Mouse (Mus musculus): ENCODE data around the gene Hsd17b2. TPM values are rescaled to one million over a fixed set of nuclear protein-coding genes. Genes with fewer than 3 reads are reported as not detected.

The Hsd17b2 gene
- polyA plus RNA-seq, 2 experiments from 2014 or later: 0.81 TPM; not detected in 1

DNA sequence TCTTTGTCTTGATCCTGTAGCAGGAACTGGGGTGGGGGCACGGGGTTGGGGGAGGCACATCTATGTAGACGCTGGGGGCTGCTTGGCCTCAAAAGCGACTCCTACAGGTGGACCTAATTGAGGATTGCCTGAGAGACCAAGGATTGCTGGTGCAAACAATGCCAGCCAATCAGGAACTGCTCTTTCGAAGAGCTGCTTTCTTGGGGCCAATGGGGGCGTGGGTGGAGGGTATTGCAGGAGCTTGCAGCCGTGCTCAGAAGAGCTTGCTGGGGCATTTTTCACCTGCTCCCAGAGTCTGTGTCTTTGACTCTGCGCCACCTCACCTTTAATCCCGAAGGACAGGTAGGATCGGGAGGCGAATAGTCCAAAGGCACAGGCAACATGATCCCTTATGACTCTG lies 73.9 kb downstream of the Hsd17b2 start:
- no peak for ATAC-seq

DNA sequence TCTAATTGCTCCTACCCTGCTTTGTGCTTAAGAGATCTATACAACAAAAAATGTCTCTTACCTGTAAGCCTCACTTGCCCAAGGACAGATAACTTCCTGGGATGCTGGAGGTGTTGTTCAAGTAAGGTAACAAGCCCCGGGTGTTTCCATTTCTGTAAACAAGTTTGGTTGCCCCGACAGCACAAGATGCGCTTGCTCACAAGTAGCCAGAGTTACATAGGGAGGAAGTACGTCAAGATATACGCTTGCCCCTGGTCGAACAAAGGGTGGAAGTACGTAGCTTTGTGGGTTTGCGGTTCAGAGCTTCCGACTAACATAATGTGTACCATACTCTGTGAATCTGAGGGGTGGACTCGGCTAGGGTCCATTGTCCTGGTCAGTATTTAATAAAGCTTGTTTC lies 74.4 kb downstream of the Hsd17b2 start:
- ATAC-seq: peak; percentile 71

DNA sequence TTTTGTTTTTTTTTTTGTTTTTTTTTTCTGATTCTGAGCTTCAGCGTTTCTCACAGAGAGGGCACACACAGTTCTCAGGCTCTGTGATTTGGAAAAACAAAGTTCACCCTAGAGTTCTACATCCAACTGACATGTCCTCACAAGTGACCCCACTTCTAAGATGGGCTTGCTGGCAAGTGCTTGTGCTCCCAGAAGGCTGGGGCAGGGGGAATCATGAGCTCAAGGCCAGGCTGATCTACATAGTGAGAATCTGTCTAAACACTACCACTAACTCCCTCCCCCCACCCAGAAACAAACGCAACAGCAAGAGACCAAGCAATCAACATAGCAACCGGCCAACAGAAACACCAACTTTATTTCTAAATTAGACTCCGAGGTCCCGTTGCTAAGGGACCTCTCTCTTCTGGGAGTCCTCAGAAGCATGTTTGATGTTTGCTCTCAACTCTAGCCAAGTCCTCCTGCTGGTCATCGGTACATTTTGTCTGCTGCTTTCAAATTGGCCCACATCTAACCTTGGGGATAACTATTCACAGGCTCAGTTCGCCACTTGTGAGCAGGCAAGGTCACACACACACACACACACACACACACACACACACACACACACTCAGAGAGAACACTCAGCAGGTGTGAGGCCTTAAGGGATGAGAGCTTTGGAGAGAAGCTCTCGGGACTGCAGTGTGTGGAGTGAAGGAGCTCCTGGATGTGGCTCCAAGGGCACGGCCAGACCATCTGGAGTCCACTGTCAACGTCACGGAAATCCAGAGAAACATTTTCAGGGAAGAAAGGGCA lies 77.0 kb downstream of the Hsd17b2 start:
- ATAC-seq: no peak

DNA sequence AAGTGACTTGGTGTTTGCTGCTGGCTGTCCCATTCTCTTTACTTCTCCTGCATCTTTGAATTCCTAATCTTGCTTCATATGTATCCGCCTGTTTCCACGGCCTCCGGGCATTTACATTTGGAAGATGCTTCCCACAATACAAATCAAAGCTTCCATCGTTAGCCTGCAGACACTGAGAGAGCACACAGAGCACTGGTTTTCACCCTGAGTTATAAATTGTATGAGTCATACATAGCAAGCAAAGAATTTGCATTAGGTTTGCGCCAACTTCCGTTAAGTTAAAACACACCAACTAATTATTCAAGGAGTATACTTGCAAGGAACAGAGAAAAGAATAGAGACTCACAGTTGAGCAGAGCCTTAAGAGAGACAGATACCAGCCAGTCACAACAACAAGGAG lies 77.6 kb downstream of the Hsd17b2 start:
- peak; percentile 40 for ATAC-seq

DNA sequence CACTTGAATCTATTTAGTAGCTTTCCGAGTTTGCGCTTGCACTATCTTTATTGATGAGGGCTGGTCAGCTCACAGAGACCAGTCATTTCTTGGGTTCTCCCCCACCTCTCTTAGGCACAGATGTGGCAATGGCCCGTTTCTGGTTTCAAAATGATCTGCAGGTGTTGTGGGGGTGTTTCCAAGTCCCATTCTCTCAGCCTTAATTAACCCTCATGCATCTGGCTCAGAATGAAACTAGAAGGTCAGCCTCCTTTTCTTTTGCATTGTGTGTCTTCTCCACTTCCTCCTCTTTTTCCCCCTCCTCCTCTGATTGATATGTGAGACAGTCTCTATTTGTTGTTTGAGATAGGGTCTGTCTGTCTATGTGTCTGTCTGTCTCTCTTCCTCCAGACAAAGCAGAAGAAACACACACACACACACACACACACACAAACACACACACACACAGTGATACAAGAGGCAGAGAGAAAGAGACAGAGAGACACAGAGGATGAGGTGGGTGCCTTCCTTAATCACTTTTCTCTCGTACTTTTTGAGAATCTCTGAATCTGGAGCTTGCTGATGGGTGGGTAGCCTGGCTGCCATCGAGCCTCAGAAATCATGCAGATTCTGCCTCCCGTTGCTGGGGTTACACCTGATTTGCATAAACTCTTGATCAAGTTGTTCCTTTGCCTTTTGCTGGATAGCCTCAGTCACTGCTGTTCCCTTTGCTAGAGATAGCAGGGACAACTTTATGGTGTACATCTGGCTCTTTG lies 79.8 kb downstream of the Hsd17b2 start:
- ATAC-seq: peak; percentile 70

DNA sequence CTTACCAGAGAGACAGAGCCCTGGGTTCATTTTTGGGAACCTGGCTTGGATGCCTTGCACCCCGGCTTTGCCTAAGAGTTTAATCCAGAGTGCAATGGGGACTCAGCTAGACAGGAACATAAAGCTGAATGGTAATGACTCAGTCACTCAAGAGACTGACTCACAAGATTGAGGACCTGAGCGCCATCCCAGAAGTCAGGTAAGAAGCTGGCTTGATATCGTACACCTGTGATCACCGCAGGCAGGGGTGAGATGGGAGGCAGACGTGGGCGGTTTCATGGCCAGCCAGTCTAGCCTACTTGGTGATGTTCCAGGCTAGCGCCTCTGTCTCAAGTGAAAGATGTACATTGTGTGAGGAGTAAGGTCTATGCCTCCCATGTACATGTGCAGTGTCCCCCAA lies 81.3 kb downstream of the Hsd17b2 start:
- ATAC-seq: no peak

DNA sequence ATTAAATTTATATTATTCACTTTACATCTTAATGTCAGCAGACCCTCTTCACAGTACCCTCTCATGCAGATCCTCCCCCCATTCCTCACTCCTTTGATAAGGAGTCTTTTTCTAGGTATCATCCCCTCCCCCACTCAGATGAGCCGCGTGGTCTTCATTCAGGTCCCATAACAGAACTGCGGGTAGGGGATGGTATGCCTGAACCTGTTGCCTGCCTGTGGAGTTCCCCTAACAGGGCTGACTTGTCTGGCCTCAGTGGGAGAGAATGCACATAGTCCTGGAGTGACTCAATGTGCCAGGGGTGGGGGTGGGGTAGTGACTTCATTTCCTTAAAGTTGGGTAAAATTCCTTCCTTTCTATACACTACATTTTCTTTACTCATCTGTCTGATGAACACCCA lies 84.7 kb downstream of the Hsd17b2 start:
- no peak for ATAC-seq

DNA sequence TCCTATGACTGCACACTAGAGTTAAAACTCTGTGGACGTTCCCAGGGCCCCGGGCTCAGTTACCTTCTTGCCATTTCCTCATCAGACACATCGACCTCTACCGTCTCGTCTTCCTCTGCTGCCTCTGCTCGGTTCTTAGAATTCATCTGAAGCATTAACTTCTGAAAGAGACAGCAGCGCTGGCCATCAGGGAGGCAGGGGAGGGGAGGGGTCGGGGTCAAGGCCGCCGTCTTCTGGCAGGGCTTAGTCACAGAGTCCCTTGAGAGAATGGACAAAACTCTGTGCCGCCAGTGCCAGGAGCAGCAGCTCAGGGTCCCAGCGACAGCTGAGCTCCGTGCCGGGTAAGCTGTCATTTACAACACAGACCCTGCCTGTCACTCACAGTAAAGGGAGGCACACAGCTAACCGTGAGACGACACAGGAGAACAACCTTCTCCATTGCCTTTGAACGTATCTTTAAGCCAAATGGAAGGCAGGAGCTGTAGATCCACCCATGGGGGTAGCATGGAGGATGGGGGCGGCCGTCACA lies 91.0 kb downstream of the Hsd17b2 start:
- ATAC-seq: no peak

DNA sequence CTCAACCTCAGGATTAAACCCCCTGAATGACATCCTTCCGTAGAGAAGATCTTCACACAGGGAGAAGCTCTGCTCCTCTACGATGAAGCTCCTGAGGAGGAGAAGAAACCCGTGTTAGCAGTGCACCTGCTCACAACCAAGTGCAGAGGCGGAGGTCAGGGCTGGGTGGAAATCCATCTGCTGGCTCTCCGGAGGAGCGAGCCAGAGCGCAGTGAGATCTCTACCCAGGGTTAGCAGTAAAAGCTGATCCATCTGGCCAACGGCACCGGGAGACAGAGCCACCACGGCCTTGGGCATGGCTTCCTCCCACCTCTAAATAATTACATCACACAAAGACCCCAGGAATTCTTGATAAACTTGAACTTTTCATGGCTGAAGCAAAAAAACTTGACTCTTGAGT lies 92.9 kb downstream of the Hsd17b2 start:
- no peak for ATAC-seq

DNA sequence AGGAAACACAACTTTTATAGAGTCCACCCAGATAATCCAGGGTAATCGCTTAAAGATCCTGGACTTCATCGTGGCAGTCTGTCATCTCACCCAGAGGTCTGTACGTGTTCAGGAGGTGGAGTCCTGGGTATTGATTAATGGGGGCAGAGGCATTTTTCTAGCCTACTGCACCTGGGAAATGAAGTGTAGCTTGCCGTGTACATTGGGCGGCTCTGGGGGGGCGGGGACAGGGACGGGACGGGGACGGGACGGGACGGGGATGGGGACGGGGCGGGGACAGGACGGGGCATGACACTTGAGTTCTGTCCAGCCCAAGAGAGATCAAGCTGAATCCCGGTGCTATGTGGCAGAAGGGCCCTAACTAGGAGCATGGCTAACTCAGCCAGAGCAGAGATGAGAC lies 94.8 kb downstream of the Hsd17b2 start:
- no peak for ATAC-seq

DNA sequence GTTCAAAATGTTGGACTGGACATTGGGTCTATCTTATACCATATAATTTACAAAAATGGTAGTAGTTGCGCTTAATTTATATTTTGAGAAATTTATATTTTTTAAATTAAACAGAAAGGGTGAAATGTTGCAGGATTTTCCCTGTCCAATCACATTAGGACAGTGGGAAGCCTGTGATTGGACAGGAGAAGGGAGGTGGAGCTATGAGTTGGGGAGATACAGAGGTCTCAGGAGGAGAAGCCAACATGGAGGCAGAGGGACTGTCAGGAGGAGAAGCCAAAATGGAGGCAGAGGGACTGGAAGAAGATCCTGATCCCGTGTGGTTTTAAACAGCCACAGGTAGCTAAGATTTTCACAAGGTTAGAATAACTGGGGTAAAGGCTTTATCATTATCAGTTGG lies 96.4 kb downstream of the Hsd17b2 start:
- no peak for ATAC-seq

DNA sequence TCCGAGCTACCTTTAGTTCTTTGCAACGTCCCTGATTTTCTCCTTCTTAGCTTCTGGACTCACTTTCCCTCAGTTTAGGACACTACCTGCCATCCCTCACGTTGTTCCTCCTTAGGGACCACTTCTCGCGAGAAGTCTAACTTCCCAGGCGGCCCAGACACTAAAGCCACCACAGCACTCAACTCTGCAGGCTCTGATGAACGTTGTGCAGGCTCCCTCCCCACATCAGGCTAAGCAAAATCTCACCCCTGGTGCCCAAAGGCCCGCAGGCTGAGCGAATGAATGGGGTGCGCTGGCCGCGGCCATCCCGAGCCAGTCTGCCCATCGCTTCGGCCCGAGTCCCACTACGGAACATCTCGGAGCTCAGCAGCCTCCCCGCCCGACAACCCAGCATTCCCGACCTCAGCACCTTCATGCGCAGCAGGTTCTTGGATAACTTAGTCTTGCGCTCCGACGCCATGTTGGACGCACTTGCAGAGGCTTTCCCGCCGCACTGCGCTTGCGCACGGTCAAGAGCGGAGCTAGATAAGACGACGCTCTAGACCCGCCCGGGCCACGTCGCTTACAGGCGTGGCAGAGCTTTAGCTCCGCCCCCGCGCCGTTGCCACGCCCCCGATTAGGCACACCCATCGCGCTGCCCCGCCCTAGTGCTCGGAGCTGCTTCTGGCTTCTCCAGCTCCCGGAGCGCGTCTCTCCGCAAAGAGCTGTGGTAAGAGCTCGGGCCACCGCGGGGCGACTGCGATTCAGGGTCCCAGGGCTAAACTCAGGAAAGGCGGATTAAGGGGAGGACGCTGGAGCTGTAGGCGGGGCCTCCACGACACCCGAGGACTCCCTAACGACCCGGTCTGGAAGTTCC lies 100.0 kb downstream of the Hsd17b2 start, which contains the start of gene Mphosph6:
Gene Mphosph6 (minus strand): TSS at position 501 of the 856 bp plus-strand sequence.
- peak; percentile 97 for ATAC-seq

DNA sequence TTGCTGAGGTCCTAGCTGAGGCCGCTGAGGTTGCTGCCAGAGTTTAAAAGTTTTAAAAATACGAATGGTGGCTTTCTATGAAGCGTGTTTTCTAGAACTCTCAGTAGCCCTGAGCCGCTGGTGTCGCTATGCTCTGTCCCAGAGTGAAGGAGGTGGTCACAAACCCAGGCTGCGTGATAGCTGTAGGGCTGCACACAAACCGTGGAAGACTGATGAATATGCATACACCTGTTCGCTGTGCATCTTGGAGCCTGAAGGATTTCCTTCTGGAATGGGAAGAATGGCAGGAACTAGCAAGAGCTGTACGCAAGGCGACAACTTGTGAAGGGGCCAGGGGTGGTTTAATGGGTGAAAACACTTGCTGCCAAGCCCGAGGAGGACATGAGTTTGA lies 100.6 kb downstream of the Hsd17b2 start:
- peak; percentile 47 for ATAC-seq

DNA sequence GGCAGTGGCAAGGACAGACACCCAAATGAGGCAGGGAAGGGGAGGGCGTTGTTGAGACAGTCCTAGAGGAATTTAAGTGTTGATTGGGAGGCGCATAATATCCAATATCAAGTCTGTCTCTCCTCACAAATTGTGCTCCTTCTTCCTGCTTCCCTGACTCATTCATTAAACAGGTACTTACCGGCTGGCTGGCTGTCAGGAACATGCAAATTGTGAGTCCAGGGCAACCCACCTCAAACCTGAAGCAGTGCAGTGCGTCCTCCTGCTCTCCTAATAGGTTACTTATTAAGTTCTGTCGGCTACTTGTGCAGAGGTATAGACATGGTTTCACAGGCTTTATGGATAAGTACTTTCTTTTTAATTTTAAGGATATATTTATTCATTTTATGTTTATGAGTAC lies 103.7 kb downstream of the Hsd17b2 start:
- ATAC-seq: no peak

Other genes with a start within 250 kb of the Hsd17b2 start
- under 1 TPM in 1 of 2 experiments, not detected in 1; 0.99 TPM for gene Plcg2, start 203.6 kb upstream of the Hsd17b2 start, polyA plus RNA-seq (2017; shearing (Covaris generic))
- 1 to 10 TPM; 3.4 to 4.4 TPM for gene Sdr42e1, start 28.2 kb upstream of the Hsd17b2 start, polyA plus RNA-seq (2017; shearing (Covaris generic))
- 10 to 100 TPM; 57.8 to 65.0 TPM for gene Mphosph6, start 100.0 kb downstream of the Hsd17b2 start, polyA plus RNA-seq (2017; shearing (Covaris generic))

All from CD4-positive, CD25-positive, alpha-beta regulatory T cell, adult 4 months (primary cell).